Mouse (Mus musculus): ENCODE data around the gene Ppp1r12a. TPM values are rescaled to one million over a fixed set of nuclear protein-coding genes. Genes with fewer than 3 reads are reported as not detected.

Gene Ppp1r12a
- polyA plus RNA-seq, 1 experiment from 2014 or later = 71.0 TPM

- Histone ChIP-seq H3K27ac (ENCODE audit: low read length) (no peak overlapping the region), H3K9me3 (replicated peaks; ENCODE audit: control insufficient read depth, low read length, poor library complexity, severe bottlenecking) (no peaks in the 10 kb centered on the region), H3K36me3 (ENCODE audit: control insufficient read depth, insufficient read depth, low read length) (no peaks in the 10 kb centered on the region), H3K4me2 (ENCODE audit: low read length) (no peak overlapping the region), H3K4me1 (ENCODE audit: control insufficient read depth, insufficient read depth, low read length) (no peaks in the 10 kb centered on the region), H3K9ac (ENCODE audit: low read depth, low read length) (no peak overlapping the region), H3K27me3 (ENCODE audit: control insufficient read depth, insufficient read depth, low read depth, low read length) (no peaks in the 10 kb centered on the region), H3K4me3 (ENCODE audit: low read depth, low read length) (no peak overlapping the region)
- 80% methylated on average over 21 of the region's 21 CpGs for WGBS
- peak; percentile 32; the same call in 1 of the 2 replicates for ATAC-seq
Observed at GRCm38 (mm10) chr10:108155042-108155686, 6.8 kb upstream of the Ppp1r12a start.

DNA sequence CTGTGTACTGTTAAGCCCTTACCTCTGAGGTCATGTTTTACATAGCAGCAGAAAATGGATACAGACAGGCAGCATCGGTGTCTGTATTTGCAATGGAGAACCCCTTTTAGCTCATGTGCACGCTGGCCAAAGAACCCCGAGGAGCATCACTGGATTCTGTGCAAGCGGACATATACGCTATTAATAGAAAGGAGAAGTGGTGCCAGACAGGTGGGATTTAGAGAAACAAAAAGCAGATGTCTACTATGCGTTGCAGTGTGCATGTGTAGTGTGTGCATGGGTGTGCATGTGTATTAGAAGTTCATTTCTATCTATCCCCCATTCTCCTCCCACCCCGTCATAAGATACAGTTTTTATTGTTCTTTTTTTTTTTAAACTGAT is 6.3 kb upstream of the Ppp1r12a start:
- Histone ChIP-seq H3K36me3 (ENCODE audit: control insufficient read depth, insufficient read depth, low read length) (no peaks in the 10 kb centered on the region), H3K4me1 (ENCODE audit: control insufficient read depth, insufficient read depth, low read length) (peaks cover under 1% of the 10 kb centered on the region; the same call in 1 of the 2 replicates), H3K4me3 (ENCODE audit: low read depth, low read length) (no peak overlapping the region), H3K27me3 (ENCODE audit: control insufficient read depth, insufficient read depth, low read depth, low read length) (no peaks in the 10 kb centered on the region), H3K9ac (ENCODE audit: low read depth, low read length) (no peak overlapping the region), H3K9me3 (replicated peaks; ENCODE audit: control insufficient read depth, low read length, poor library complexity, severe bottlenecking) (no peaks in the 10 kb centered on the region), H3K27ac (ENCODE audit: low read length) (no peak overlapping the region), H3K4me2 (ENCODE audit: low read length) (no peak overlapping the region)
- 84% methylated on average over 7 of the region's 7 CpGs for WGBS
- no peak for ATAC-seq

DNA sequence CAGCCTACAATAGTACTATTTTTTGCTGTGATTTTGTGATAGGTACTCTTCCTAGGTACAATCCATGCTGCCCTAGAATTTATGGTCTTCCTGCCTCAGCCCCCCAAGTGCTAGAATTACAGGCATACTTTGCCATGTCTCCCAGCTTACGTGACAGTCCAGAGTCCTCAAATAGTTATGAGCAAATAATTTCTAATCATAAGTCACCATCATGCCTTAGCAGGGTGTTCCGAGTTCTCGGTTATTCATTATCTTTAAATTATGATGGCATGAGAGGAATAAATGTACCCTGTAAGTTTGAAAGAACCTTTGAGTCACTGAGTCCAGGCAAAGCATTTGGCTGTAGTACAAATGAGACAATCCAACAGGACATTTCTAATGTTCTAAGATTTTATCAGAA is 5.9 kb upstream of the Ppp1r12a start:
- H3K27me3 ChIP-seq (ENCODE audit: control insufficient read depth, insufficient read depth, low read depth, low read length) = no peaks in the 10 kb centered on the region
- no peak overlapping the region for H3K4me2 ChIP-seq (ENCODE audit: low read length)
- no peaks in the 10 kb centered on the region for H3K9me3 ChIP-seq (replicated peaks; ENCODE audit: control insufficient read depth, low read length, poor library complexity, severe bottlenecking)
- no peak overlapping the region for H3K4me3 ChIP-seq (ENCODE audit: low read depth, low read length)
- 94% methylated on average over 3 of the region's 3 CpGs for WGBS
- no peak overlapping the region for H3K27ac ChIP-seq (ENCODE audit: low read length)
- H3K36me3 ChIP-seq (ENCODE audit: control insufficient read depth, insufficient read depth, low read length) = no peaks in the 10 kb centered on the region
- no peak overlapping the region for H3K9ac ChIP-seq (ENCODE audit: low read depth, low read length)
- H3K4me1 ChIP-seq (ENCODE audit: control insufficient read depth, insufficient read depth, low read length) = peaks cover 4% of the 10 kb centered on the region
- ATAC-seq = no peak

GRCm38 (mm10) chr10:108159002-108159401 is 3.0 kb upstream of the Ppp1r12a start:
- Histone ChIP-seq H3K27me3 (ENCODE audit: control insufficient read depth, insufficient read depth, low read depth, low read length) (no peaks in the 10 kb centered on the region), H3K9ac (ENCODE audit: low read depth, low read length) (no peak overlapping the region), H3K9me3 (replicated peaks; ENCODE audit: control insufficient read depth, low read length, poor library complexity, severe bottlenecking) (no peaks in the 10 kb centered on the region), H3K36me3 (ENCODE audit: control insufficient read depth, insufficient read depth, low read length) (no peaks in the 10 kb centered on the region), H3K4me3 (ENCODE audit: low read depth, low read length) (no peak overlapping the region), H3K4me2 (ENCODE audit: low read length) (no peak overlapping the region), H3K4me1 (ENCODE audit: control insufficient read depth, insufficient read depth, low read length) (peaks cover 9% of the 10 kb centered on the region), H3K27ac (ENCODE audit: low read length) (no peak overlapping the region)
- no peak for ATAC-seq
- 94% methylated on average over 14 of the region's 14 CpGs for WGBS

DNA sequence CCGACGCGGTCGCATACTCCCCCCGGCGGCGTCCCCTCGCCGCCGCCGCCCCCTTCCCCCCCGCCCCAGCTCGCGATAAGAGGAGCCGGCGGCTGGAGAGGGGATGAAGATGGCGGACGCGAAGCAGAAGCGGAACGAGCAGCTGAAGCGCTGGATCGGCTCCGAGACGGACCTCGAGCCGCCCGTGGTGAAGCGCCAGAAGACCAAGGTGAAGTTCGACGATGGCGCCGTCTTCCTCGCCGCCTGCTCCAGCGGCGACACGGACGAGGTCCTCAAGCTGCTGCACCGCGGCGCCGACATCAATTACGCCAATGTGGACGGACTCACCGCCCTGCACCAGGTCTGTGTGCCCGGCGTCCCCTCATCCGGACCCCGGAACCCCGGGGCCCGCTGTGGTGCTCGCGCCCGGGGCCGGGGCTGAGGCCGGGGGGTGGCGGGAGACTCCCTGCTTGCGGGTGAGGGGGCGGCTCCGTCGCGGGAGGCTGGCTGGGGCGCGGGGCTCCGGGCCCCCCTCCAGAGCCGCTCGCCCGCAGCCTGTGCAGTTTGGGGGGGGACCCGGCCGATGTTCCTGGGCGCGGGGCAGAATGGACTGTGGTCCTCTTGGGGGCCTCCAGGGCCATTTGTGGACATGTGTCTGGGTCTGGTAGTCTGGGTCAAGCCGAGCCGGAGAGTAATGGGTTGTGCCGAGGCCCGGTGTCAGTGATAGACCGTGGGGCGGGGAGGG is 466 bp downstream of the Ppp1r12a start:
- ATAC-seq = peak; percentile 65
- Histone ChIP-seq H3K4me1 (ENCODE audit: control insufficient read depth, insufficient read depth, low read length) (peaks cover 27% of the 10 kb centered on the region), H3K4me3 (ENCODE audit: low read depth, low read length) (peak overlapping the region; percentile 99), H3K27ac (ENCODE audit: low read length) (peak overlapping the region; percentile 99), H3K9ac (ENCODE audit: low read depth, low read length) (peak overlapping the region; percentile 100), H3K9me3 (replicated peaks; ENCODE audit: control insufficient read depth, low read length, poor library complexity, severe bottlenecking) (no peaks in the 10 kb centered on the region), H3K4me2 (ENCODE audit: low read length) (peak overlapping the region; percentile 75), H3K36me3 (ENCODE audit: control insufficient read depth, insufficient read depth, low read length) (no peaks in the 10 kb centered on the region), H3K27me3 (ENCODE audit: control insufficient read depth, insufficient read depth, low read depth, low read length) (no peaks in the 10 kb centered on the region)
- WGBS = 0% methylated on average over 62 of the region's 79 CpGs

DNA sequence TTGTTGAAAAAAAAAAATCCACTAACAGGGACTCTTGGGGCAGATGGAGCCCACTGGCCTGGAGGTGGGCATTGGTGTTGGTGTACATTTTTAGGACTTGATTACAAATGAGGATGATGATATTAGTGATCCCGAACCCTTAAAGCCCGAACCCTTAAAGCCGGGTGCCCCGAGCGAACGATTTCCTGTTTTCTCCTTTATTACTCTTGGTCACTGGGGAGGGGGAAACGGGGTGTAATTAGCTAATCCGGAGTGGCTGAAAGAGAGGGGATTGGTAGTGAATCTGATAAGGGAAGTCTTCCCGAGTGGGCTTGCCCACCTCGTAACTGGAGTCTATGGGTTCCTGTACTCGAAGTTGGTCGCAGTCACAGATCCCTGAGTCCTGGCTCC is 1.0 kb downstream of the Ppp1r12a start:
- H3K27ac ChIP-seq (ENCODE audit: low read length) = peak overlapping the region; percentile 99
- WGBS = under 1% methylated on average over 12 of the region's 12 CpGs
- H3K36me3 ChIP-seq (ENCODE audit: control insufficient read depth, insufficient read depth, low read length) = no peaks in the 10 kb centered on the region
- peak overlapping the region; percentile 75 for H3K4me2 ChIP-seq (ENCODE audit: low read length)
- H3K9me3 ChIP-seq (replicated peaks; ENCODE audit: control insufficient read depth, low read length, poor library complexity, severe bottlenecking) = no peaks in the 10 kb centered on the region
- H3K4me3 ChIP-seq (ENCODE audit: low read depth, low read length) = peak overlapping the region; percentile 99
- no peaks in the 10 kb centered on the region for H3K27me3 ChIP-seq (ENCODE audit: control insufficient read depth, insufficient read depth, low read depth, low read length)
- peaks cover 27% of the 10 kb centered on the region for H3K4me1 ChIP-seq (ENCODE audit: control insufficient read depth, insufficient read depth, low read length)
- peak overlapping the region; percentile 100 for H3K9ac ChIP-seq (ENCODE audit: low read depth, low read length)
- ATAC-seq = no peak

GRCm38 (mm10) chr10:108163451-108163850 is 1.5 kb downstream of the Ppp1r12a start:
- no peak for ATAC-seq
- peak overlapping the region; percentile 99 for H3K27ac ChIP-seq (ENCODE audit: low read length)
- H3K4me2 ChIP-seq (ENCODE audit: low read length) = peak overlapping the region; percentile 75
- H3K4me3 ChIP-seq (ENCODE audit: low read depth, low read length) = peak overlapping the region; percentile 99
- peak overlapping the region; percentile 100 for H3K9ac ChIP-seq (ENCODE audit: low read depth, low read length)
- H3K9me3 ChIP-seq (replicated peaks; ENCODE audit: control insufficient read depth, low read length, poor library complexity, severe bottlenecking) = no peaks in the 10 kb centered on the region
- H3K36me3 ChIP-seq (ENCODE audit: control insufficient read depth, insufficient read depth, low read length) = no peaks in the 10 kb centered on the region
- no peaks in the 10 kb centered on the region for H3K27me3 ChIP-seq (ENCODE audit: control insufficient read depth, insufficient read depth, low read depth, low read length)
- peaks cover 27% of the 10 kb centered on the region for H3K4me1 ChIP-seq (ENCODE audit: control insufficient read depth, insufficient read depth, low read length)
- whole genome bisulfite sequencing = 30% methylated on average over 3 of the region's 3 CpGs

DNA sequence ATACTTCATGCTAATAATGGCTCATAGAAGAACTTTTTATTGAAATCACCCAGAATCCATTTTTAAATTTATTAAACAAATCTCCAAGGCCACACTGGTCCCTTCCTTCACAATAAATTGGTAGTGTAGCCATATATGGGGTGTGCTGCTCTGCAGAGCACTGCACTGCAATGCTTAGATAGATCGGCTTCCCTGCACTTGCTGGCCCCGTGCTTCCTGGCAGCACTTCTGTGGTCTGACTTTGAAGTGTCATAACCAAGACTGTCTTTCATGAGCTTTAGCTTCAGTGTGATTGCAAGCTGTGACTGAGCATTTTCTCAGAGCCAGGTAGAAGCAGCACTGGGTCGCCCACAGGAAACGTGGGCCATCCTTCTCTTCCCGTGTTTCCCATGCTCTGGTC is 5.8 kb downstream of the Ppp1r12a start:
- no peaks in the 10 kb centered on the region for H3K36me3 ChIP-seq (ENCODE audit: control insufficient read depth, insufficient read depth, low read length)
- no peak for ATAC-seq
- H3K9ac ChIP-seq (ENCODE audit: low read depth, low read length) = no peak overlapping the region
- no peak overlapping the region for H3K27ac ChIP-seq (ENCODE audit: low read length)
- H3K4me1 ChIP-seq (ENCODE audit: control insufficient read depth, insufficient read depth, low read length) = peaks cover 23% of the 10 kb centered on the region
- H3K27me3 ChIP-seq (ENCODE audit: control insufficient read depth, insufficient read depth, low read depth, low read length) = no peaks in the 10 kb centered on the region
- H3K9me3 ChIP-seq (replicated peaks; ENCODE audit: control insufficient read depth, low read length, poor library complexity, severe bottlenecking) = no peaks in the 10 kb centered on the region
- WGBS = 78% methylated on average over 5 of the region's 5 CpGs
- H3K4me3 ChIP-seq (ENCODE audit: low read depth, low read length) = no peak overlapping the region
- H3K4me2 ChIP-seq (ENCODE audit: low read length) = no peak overlapping the region

DNA sequence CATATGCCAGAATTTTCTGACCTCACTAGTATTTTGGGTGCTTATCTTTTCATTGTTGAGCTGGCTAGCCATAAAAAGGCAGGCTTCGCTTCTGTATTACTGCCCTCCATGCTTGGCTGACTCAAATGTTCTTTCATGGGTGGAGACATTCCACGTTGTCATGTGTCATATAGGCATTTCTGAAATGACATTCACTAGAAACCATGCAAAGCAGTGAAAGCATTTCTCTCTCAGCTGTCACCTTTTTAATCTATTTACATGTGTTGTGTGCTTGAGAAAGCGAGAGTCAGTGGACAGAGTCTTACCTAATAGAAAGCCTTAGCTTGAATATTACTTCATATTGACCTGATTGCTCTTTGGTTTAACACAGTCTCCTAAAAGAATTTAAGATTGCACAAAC is 8.8 kb downstream of the Ppp1r12a start:
- Histone ChIP-seq H3K9me3 (replicated peaks; ENCODE audit: control insufficient read depth, low read length, poor library complexity, severe bottlenecking) (no peaks in the 10 kb centered on the region), H3K4me2 (ENCODE audit: low read length) (no peak overlapping the region), H3K27me3 (ENCODE audit: control insufficient read depth, insufficient read depth, low read depth, low read length) (no peaks in the 10 kb centered on the region), H3K9ac (ENCODE audit: low read depth, low read length) (no peak overlapping the region), H3K27ac (ENCODE audit: low read length) (no peak overlapping the region), H3K36me3 (ENCODE audit: control insufficient read depth, insufficient read depth, low read length) (no peaks in the 10 kb centered on the region), H3K4me1 (ENCODE audit: control insufficient read depth, insufficient read depth, low read length) (peaks cover 5% of the 10 kb centered on the region; the same call in 1 of the 2 replicates), H3K4me3 (ENCODE audit: low read depth, low read length) (no peak overlapping the region)
- WGBS = 60% methylated on average over 3 of the region's 3 CpGs
- no peak for ATAC-seq

Measured in midbrain, embryonic 16.5 days (tissue).